Mouse (Mus musculus): ENCODE results near the gene Oxct2b.

GRCm38 (mm10) chr4:123126626-123127025 is 10.6 kb downstream of the Oxct2b start:
- no peak for TF ChIP-seq POLR2A (IDR thresholded peaks at IDR 0.05; ENCODE audit: borderline replicate concordance, extremely low read depth, low read depth, low read length)
- TF ChIP-seq CTCF (IDR thresholded peaks at IDR 0.05; ENCODE audit: insufficient read depth, low read length): no peak

All from lung, adult 2 months (tissue).